Mouse (Mus musculus): ENCODE data around the gene Tut7. TPM values are rescaled to one million over a fixed set of nuclear protein-coding genes. Genes with fewer than 3 reads are reported as not detected.
"Not testable (repeated sequence)": the region's sequence is repeated elsewhere in the genome, so short reads cannot be mapped to it uniquely, and the experiment has no call there.

Gene Tut7
- polyA plus RNA-seq, 1 experiment, result 17.8 TPM

GRCm38 (mm10) chr13:59728378-59729093 lies 94.4 kb downstream of the Tut7 start:
- no peak overlapping the region for H3ac ChIP-seq (ENCODE audit: control insufficient read depth, insufficient read length)
- TF ChIP-seq CEBPB (IDR thresholded peaks at IDR 0.05; ENCODE audit: insufficient read depth, poor library complexity, severe bottlenecking) (no peak), MAX (IDR thresholded peaks at IDR 0.05; ENCODE audit: low read depth) (no peak), POLR2AphosphoS2 (IDR thresholded peaks at IDR 0.05; ENCODE audit: insufficient read length, low read depth) (no peak), E2F4 (IDR thresholded peaks at IDR 0.05; ENCODE audit: insufficient read depth) (no peak)
- H3K79me2 ChIP-seq (ENCODE audit: control insufficient read depth, insufficient read depth), result no peaks in the 10 kb centered on the region
- no peaks in the 10 kb centered on the region for H3K36me3 ChIP-seq (ENCODE audit: control insufficient read depth, insufficient read depth)
- no peak overlapping the region for H3K4me3 ChIP-seq
- H3K4me2 ChIP-seq (ENCODE audit: low read depth), result no peak overlapping the region
- H3K27me3 ChIP-seq (ENCODE audit: control insufficient read depth, insufficient read depth, insufficient read length), result peaks cover 37% of the 10 kb centered on the region

GRCm38 (mm10) chr13:59726139-59726867 lies 96.6 kb downstream of the Tut7 start:
- H3K27me3 ChIP-seq (ENCODE audit: control insufficient read depth, insufficient read depth, insufficient read length), result peaks cover 46% of the 10 kb centered on the region
- H3K79me2 ChIP-seq (ENCODE audit: control insufficient read depth, insufficient read depth), result no peaks in the 10 kb centered on the region
- TF ChIP-seq REST (IDR thresholded peaks at IDR 0.05; ENCODE audit: insufficient read depth, insufficient read length) (no peak), TCF12 (IDR thresholded peaks at IDR 0.05; ENCODE audit: insufficient read depth, poor library complexity, severe bottlenecking) (no peak), CEBPB (IDR thresholded peaks at IDR 0.05; ENCODE audit: insufficient read depth, poor library complexity, severe bottlenecking) (no peak), E2F4 (IDR thresholded peaks at IDR 0.05; ENCODE audit: insufficient read depth) (no peak), SRF (IDR thresholded peaks at IDR 0.05; ENCODE audit: control insufficient read depth, insufficient read length, low read depth) (no peak), MAX (IDR thresholded peaks at IDR 0.05; ENCODE audit: low read depth) (no peak), TCF3 (IDR thresholded peaks at IDR 0.05; ENCODE audit: insufficient read length, low read depth) (no peak), POLR2AphosphoS2 (IDR thresholded peaks at IDR 0.05; ENCODE audit: insufficient read length, low read depth) (no peak), MYOD1 (IDR thresholded peaks at IDR 0.05; ENCODE audit: control insufficient read depth in 1 of 3, insufficient read length in 2 of 3, low read depth in 2 of 3) (no peak), POLR2A (IDR thresholded peaks at IDR 0.05; ENCODE audit: insufficient read length, low read depth) (no peak), MYOG (IDR thresholded peaks at IDR 0.05; ENCODE audit: control insufficient read depth in 1 of 3, insufficient read depth in 1 of 3, insufficient read length in 2 of 3, low read depth in 2 of 3) (no peak), USF1 (IDR thresholded peaks at IDR 0.05; ENCODE audit: low read depth) (no peak)
- no peaks in the 10 kb centered on the region for H3K36me3 ChIP-seq (ENCODE audit: control insufficient read depth, insufficient read depth)
- no peak overlapping the region for H3K4me2 ChIP-seq (ENCODE audit: low read depth)
- H3K4me3 ChIP-seq, result no peak overlapping the region
- H3ac ChIP-seq (ENCODE audit: control insufficient read depth, insufficient read length), result no peak overlapping the region

DNA sequence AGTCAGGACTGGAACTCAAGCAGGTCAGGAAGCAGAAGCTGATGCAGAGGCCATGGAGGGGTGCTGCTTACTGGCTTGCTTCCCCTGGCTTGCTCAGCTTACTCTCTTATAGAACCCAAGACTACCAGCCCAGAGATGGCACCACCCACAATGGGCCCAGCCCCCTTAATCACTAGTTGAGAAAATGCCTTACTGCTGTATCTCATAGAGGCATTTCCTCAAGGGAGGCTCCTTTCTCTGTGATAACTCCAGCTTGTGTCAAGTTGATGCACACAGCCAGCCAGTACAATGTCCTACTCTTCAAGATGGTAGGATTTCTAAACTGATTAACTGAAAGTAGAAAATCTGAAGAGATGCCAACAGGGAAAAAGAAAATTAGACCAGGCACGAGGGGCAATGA lies 100.9 kb downstream of the Tut7 start:
- H3K36me3 ChIP-seq (ENCODE audit: control insufficient read depth, insufficient read depth); H3K4me2 ChIP-seq (ENCODE audit: low read depth); H3ac ChIP-seq (ENCODE audit: control insufficient read depth, insufficient read length); H3K4me3 ChIP-seq; H3K79me2 ChIP-seq (ENCODE audit: control insufficient read depth, insufficient read depth): not testable (repeated sequence)
- H3K27me3 ChIP-seq (ENCODE audit: control insufficient read depth, insufficient read depth, insufficient read length), result peaks cover 44% of the 10 kb centered on the region

Other genes with a start within 250 kb of the Tut7 start
- 10.1 TPM for gene Agtpbp1, start 237.9 kb downstream of the Tut7 start, polyA plus RNA-seq (2012; fragmentation: generic; extraction: Trizol)
- 32.3 TPM for gene Naa35, start 237.9 kb downstream of the Tut7 start, polyA plus RNA-seq (2012; fragmentation: generic; extraction: Trizol)
- 4.8 TPM for gene Golm1, start 147.3 kb downstream of the Tut7 start, polyA plus RNA-seq (2012; fragmentation: generic; extraction: Trizol)
- gene 4921517D22Rik, start 129.0 kb downstream of the Tut7 start, polyA plus RNA-seq (2012; fragmentation: generic; extraction: Trizol), result not detected
- gene Spata31d1a, start 112.8 kb downstream of the Tut7 start, polyA plus RNA-seq (2012; fragmentation: generic; extraction: Trizol), result not detected
- not detected for gene Spata31d1b, start 110.9 kb downstream of the Tut7 start, polyA plus RNA-seq (2012; fragmentation: generic; extraction: Trizol)
- not detected for gene Spata31d1d, start 91.4 kb downstream of the Tut7 start, polyA plus RNA-seq (2012; fragmentation: generic; extraction: Trizol)
- gene 1700014D04Rik, start 76.4 kb downstream of the Tut7 start, polyA plus RNA-seq (2012; fragmentation: generic; extraction: Trizol), result not detected
- 58.8 TPM for gene Isca1, start 53.3 kb downstream of the Tut7 start, polyA plus RNA-seq (2012; fragmentation: generic; extraction: Trizol)
- gene Gm49354, start 40.9 kb downstream of the Tut7 start, polyA plus RNA-seq (2012; fragmentation: generic; extraction: Trizol), result not detected

All from myocyte (in vitro differentiated cells).